Mouse (Mus musculus) common myeloid progenitor, adult 5-6 weeks (primary cell): ENCODE measurements around the gene Aspscr1. TPM values are rescaled to one million over a fixed set of nuclear protein-coding genes. Genes with fewer than 3 reads are reported as not detected.

Experiments
- ATAC-seq: replicated peaks from 2 replicates; pipeline ENCODE4 v1.8.0; 2016; ENCODE audit warnings: low read depth, mild to moderate bottlenecking, moderate TSS enrichment, inconsistent platforms; ENCODE audit not compliant: poor library complexity, severe bottlenecking
- total RNA-seq: library from RNA; stranded (forward); fragments of 200-1000, 187-1606 nt; gene quantifications from 2 replicates; pipeline ENCODE4 v1.2.3, GENCODE M21; 2017

Gene Aspscr1
- 31.8 and 44.9 TPM in 2 replicates for total RNA-seq

DNA sequence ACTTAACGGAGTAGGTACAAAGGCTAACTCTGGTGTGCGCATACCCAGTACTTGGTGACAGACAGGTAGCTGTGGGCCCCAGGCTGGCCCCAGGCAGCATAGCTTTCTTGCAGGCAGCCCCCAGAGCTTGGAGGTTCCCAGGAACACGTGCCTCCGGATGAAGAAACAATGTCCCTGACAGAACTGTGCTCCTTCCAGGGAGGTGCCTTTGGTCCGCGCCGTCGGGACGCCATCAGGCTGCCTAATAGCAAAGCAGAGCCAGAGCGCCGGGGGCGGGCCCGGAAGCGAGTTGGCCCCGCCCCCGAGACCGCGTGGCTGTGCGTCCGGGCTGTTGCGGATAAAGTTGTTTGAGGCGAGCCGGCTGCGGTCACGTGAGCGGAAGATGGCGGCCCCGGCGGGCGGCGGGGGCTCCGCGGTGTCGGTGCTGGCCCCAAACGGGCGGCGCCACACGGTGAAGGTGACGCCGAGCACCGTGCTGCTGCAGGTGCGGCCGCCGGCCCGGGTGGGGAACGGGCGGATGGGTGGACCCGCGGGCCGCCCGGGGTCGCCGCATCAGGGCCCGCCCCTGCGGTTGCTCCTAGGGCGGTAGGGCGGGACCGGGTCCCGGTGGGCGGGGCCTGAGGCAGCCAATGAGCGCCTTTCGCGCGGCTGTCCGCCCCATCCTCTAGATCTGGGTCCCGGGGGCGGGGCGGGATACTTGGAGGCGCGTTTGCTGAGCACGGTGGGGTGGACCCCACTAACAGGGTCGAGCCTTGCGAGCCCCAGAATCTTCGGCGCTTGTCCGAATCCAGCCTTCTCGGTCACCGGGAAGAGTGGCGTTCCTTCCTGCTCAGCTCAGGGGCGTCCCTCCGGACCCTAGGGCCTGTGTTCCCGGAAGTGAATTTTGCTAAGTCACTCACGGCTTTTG is at the start of gene Aspscr1:
Aspscr1 (plus strand) TSS at position 287 of the 907 bp plus-strand sequence.
- ATAC-seq: peak; percentile 92

DNA sequence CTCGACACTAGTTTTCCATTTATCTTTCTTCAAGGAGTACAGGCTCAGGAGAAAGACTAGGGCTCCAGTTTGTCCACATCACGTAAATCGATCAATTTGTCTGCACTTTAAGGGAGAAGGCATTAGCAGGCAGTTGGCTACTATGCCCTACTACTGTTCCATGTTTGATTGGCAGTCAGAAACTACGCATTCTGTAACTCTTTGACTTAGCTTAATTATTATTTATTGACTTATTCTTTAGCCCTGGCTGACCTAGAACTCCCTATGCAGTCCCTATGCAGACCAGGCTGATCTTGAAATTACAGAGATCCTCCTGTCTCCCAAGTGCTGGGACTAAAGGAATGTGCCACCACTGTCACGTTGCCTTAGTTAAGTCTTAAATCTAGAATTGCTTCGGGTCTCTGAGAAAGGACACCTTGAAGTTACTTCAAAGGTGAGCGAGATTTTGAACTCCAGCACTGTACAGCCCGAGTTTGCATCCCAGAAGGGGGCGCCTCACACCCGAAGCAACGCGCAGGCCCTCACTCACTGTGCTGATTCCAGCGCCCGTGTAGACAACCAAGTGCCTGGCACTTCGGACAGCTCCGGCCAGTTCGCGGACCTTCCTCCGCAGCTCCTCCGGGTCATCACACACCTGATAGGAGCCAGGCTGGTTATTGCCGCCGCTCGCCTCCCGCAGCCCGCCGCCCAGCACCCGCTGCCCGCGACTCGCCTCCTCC is 48.7 kb upstream of the Aspscr1 start:
- ATAC-seq: 0 out of 2 replicates have a peak, but pooled peaks have one; percentile 26

- ATAC-seq: peak; percentile 50
Observed at GRCm38 (mm10) chr11:120624680-120625111, 48.1 kb upstream of the Aspscr1 start.

DNA sequence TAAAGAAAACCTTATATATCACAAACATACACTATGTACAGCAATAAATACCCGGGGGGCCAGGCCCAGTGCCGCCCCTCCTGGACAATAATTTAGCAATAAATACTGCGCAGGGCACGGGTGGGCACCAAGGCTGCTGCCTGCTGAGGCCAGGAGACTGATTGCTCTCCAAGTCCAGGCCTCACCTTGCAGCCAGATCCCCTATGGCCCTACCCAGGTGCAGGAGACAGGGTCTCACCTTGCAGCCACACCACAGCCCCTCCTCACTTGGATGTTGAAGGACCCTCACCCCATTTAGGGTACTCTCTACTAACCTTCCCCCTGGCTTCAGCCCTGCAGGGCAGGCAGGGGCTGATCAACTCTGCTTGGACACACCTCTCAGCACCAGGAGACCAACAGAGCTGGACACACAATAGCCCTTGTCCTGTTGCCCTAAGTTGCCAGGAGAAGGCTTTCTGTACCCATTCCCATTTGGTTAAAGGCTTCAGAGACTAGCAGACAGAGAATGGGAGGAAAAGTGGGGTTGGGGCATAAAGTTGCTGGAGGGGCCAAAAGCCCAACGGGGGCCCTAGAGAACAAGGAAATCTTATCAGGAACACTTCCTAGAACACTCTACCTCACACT is 47.5 kb upstream of the Aspscr1 start, which contains the start of gene Sirt7:
Sirt7 (minus strand) TSS at position 89 of the 624 bp plus-strand sequence.
- no peak for ATAC-seq

DNA sequence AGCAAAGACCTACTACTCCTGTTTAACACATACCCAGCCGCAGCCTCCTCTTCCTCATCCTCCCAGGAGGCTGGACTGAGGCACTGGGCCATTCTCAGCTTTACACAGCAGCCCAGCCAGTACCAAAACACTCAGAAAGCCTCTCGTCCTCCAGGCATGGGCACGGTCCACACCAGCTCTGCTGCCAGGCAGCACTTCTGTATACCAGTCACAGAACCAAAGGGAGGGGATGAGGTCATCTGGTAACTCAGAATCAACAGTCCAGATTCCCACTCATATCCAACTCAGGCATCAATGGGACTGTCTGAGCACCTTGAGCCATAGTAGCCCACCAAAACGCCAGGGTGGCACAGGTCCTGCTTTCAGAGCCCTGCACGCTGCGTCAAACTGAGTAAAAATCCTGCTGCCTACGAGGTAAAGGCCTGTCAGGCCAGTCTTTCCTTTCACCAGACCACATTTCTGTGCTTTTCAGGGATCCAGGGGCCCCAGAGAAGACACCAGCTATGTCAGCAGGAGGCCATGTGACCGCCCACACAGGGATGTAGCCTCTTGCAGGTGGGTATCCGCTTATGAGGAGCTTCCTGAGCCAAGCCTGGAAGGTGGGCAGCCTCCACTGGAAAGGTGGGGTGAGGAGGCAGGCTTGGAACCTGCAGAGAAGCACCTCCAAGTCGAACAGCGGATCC is 45.8 kb upstream of the Aspscr1 start:
- no peak for ATAC-seq

GRCm38 (mm10) chr11:120627468-120628300 is 45.1 kb upstream of the Aspscr1 start:
- ATAC-seq: peak; percentile 39

GRCm38 (mm10) chr11:120628601-120629340 is 44.0 kb upstream of the Aspscr1 start:
- ATAC-seq: no peak

- ATAC-seq: peak; percentile 23
Observed at GRCm38 (mm10) chr11:120629341-120629730, 43.4 kb upstream of the Aspscr1 start.

- ATAC-seq: peak; percentile 10; the same call in 1 of the 2 replicates
Observed at GRCm38 (mm10) chr11:120629911-120630310, 42.9 kb upstream of the Aspscr1 start.

- peak; percentile 23 for ATAC-seq
Observed at GRCm38 (mm10) chr11:120630401-120630871, 42.3 kb upstream of the Aspscr1 start.

DNA sequence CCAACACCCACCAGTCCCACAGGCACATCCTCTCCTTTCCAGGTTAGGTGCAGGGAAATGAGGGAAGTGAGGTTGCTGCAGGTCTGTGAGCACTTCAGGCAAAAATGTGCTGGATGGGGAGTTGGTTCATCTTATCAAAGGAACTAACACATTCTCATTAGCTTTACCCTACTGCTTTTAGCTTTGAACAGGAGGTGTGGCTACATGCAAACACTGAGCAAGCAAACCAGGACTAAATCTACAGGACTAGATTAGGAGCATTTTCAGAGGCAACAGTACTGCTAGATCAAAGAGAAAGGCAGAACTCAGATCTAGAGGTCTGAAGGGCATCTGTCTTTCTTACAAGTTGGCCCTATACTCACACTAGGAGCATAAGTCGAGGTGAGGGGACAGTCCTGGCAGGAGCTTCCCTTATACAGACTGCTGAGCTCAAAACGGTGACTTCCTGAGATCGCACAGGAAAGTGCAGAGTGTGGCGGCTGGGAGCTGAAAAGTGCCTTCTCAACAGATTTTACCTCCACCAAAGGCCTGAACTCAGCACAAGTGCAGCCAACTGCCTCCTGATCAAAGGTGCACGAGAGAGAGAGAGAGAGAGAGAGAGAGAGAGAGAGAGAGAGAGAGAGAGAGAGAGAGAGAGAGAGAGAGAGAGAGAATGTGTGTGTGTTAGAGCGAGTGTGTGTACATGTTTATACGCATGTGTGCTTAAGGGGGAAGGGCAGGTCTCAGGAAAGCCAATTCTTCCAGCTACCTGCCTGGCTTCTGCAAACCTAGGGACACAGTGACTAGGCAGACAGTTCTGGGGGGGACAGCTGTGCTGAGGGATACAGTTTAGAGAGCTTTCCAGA is 41.7 kb upstream of the Aspscr1 start:
- ATAC-seq: no peak

DNA sequence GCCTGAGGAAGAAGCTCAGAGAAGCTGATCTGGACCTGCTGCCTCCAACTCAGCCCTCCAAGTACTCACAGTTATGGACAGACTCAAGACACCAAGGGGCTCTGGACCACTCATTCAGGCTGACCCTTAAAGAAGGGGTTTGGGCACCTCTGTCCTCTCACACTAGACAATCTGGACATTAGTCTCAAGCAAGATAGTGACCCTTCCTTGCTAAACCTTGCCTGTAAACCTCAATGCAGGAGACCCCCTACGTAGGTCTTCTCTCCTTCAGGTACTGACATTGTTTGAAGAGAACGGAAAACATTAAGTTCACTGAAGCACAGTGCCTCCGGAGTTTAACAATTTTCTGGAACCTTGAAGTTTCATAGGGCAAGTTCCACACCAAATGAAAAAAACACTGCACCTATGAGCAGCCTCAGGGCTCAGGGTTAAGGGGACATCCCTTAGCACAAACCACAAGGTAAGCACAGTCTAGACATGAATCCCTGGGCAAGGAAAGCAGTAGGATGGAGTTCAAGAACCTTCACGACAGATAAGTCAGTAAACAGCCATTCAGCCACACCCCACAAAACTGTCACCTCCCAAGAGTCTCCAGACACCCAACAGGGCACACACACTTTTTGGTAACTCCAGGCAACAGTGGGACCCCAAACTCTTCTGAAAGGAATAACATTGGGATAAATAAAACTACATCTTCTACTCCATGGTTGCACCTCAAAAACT is 40.9 kb upstream of the Aspscr1 start:
- ATAC-seq: no peak

DNA sequence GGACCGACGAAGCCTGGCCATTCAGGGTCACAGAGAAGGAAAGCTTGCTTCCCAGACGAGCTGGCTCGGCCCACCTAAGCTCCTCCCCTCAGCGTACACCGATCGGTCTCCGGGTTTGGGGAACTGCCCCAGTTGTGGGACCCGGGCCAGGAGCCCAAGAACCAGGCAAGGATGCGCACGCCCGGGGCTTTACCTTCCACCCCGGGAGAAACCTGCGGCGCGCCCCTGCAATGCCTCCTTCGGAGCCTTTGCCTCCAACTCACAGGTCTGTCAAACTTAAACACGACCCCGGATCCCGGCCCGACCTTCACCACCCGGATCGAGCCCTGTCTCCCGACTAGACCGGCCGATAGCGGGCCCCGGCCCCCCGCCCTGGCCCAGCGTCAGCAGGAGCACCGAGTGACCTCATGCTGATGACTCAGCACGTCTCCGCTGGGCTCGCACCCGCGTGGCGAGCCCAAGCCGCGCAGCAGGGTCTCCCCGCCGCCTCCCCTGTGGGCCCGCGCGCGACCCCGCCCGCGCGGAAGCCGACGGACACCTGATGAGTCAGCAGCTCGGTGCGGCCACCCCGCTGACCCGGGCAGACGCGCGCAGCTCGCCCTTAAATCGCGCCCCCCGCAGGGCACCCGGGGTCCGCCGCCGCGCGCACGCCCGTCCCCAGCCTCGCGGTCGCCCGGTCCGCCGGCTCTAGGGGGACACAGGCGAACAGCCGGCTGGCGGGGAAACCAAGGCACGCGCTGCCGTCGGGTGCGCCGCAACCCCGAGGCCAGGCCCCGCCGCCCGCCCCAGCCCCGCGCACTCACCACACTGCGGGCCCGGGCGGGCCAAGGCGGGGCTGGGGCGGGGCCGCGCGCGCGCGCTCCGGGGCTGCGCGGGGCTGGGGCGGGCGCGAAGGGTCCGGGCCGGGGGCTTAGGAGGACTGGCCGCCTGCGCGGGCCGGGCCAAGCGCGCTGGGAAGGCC is 39.9 kb upstream of the Aspscr1 start:
- ATAC-seq: peak; percentile 27

GRCm38 (mm10) chr11:120633520-120634343 is 39.0 kb upstream of the Aspscr1 start, which contains the start of gene Mafg:
TSS of gene Mafg (minus strand) at chr11:120633600.
- peak; percentile 55 for ATAC-seq

DNA sequence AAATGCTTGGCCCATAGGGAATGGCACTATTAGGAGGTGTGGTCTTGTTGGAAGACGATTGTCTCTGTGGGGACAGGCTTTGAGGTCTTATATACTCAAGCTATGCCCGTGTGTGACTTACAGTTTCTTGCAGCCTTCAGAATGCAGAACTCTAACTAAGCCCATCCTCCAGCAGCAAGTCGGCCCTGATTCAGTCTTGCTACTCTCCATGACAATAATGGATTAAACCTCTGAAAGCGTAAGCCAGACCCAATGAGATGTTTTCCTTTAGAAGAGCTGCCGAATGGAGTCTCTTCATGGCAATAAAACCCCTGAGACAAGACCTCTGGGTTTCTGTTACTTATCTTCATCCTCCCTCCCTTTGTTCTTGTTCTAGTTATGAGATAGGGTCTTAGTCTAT is 38.0 kb upstream of the Aspscr1 start:
- no peak for ATAC-seq
